Mouse (Mus musculus) cerebellum, adult 8-10 months (tissue): Measurements from ENCODE around the gene Mcf2l.

Source experiments
- DNase-seq: peaks from one replicate; pipeline ENCODE4 v3.0.0; 2022

Gene Mcf2l

GRCm38 (mm10) chr8:12996831-12997275 lies 123.2 kb downstream of the Mcf2l start:
- no peak for DNase-seq

GRCm38 (mm10) chr8:12998331-12998730 lies 124.7 kb downstream of the Mcf2l start:
- DNase-seq, result no peak

GRCm38 (mm10) chr8:12999793-13000192 lies 126.2 kb downstream of the Mcf2l start:
- no peak for DNase-seq

GRCm38 (mm10) chr8:13007458-13007857 lies 133.9 kb downstream of the Mcf2l start:
- DNase-seq, result no peak

GRCm38 (mm10) chr8:13010313-13010712 lies 136.7 kb downstream of the Mcf2l start:
- no peak for DNase-seq

GRCm38 (mm10) chr8:13019560-13019959 lies 146.0 kb downstream of the Mcf2l start:
- no peak for DNase-seq

GRCm38 (mm10) chr8:13021830-13022229 lies 148.2 kb downstream of the Mcf2l start:
- no peak for DNase-seq

GRCm38 (mm10) chr8:13025487-13026224 lies 152.1 kb downstream of the Mcf2l start, which contains the start of gene F7:
Gene F7, plus strand, starts transcription at chr8:13026034.
- no peak for DNase-seq

GRCm38 (mm10) chr8:13027615-13028014 lies 154.0 kb downstream of the Mcf2l start:
- DNase-seq, result no peak

GRCm38 (mm10) chr8:13028482-13028881 lies 154.9 kb downstream of the Mcf2l start:
- DNase-seq, result no peak

GRCm38 (mm10) chr8:13036346-13036812 lies 162.8 kb downstream of the Mcf2l start:
- no peak for DNase-seq

- DNase-seq, result no peak
These were observed 163.4 kb downstream of the Mcf2l start, which contains the start of gene F10 for GRCm38 (mm10) chr8:13037015-13037414. Gene F10, plus strand, starts transcription at chr8:13037308.

- DNase-seq, result no peak
These were observed 164.0 kb downstream of the Mcf2l start for GRCm38 (mm10) chr8:13037569-13037968.

GRCm38 (mm10) chr8:13039054-13039453 lies 165.4 kb downstream of the Mcf2l start:
- DNase-seq, result no peak

GRCm38 (mm10) chr8:13041459-13041858 lies 167.9 kb downstream of the Mcf2l start:
- no peak for DNase-seq

- DNase-seq, result no peak
These were observed 174.0 kb downstream of the Mcf2l start for GRCm38 (mm10) chr8:13047652-13048051.

GRCm38 (mm10) chr8:13050550-13050949 lies 176.9 kb downstream of the Mcf2l start:
- no peak for DNase-seq

- DNase-seq, result no peak
These were observed 183.7 kb downstream of the Mcf2l start for GRCm38 (mm10) chr8:13057351-13057750.

GRCm38 (mm10) chr8:13060441-13061150 lies 187.0 kb downstream of the Mcf2l start, which contains the start of gene Proz:
Gene Proz, plus strand, starts transcription at chr8:13060914.
- no peak for DNase-seq

- no peak for DNase-seq
These were observed 189.5 kb downstream of the Mcf2l start for GRCm38 (mm10) chr8:13063112-13063511.
